Mouse (Mus musculus): ENCODE results near the gene Olfr1392. TPM values are rescaled to one million over a fixed set of nuclear protein-coding genes. Genes with fewer than 3 reads are reported as not detected.

The Olfr1392 gene
- not detected in 2 replicates for polyA plus RNA-seq (2012; rRNA removed)

DNA sequence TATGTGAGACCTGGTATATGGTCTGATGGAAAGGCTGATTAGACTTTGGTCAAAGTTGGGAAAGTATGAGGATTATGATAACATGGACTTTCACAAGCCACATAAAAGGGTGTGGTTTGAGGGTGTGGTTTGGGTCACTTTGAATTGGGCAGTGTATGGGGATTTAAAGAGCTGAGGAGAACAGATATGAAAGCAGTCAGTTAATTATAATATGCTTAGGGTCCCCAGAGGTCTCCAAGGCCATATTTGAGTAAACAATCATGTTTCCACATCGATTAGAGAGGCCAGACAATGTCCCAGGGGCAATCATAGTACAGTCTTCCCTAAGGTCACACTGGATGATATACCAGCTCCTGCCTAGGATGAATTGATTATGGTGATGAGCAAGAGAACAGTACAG, at the start of gene Olfr1392:
Gene Olfr1392 (plus strand): TSS at position 301 of the 400 bp plus-strand sequence.

GRCm38 (mm10) chr11:49243727-49244594, 41.1 kb upstream of the Olfr1392 start, which contains the start of gene Mgat1:
Mgat1 (plus strand) TSS chr11:49244191.

DNA sequence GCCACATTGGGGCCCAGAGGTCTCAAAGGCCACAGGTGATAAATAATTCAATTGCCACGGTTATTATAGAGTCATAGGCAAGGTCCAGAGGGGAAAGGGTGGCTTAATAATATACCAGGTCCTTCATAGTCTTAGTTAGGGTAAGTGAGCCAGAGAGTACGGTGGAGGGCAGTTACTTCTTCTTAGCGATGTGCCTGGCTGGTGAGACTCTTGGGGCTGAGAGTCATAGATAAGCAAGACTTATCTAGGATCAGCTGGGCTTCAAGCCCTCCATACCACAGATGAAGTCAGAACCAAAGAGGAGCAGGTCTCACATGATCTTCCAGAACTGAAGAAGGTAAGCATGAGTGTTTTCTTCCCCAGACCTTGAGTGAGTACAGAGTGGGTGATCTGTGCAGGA, 6.9 kb upstream of the Olfr1392 start, which contains the start of gene Olfr1393:
Gene Olfr1393 (plus strand): TSS at position 83 of the 400 bp plus-strand sequence.

GRCm38 (mm10) chr11:49304441-49304840, 19.4 kb downstream of the Olfr1392 start, which contains the start of gene Olfr10:
Olfr10 (plus strand) TSS chr11:49304741.

DNA sequence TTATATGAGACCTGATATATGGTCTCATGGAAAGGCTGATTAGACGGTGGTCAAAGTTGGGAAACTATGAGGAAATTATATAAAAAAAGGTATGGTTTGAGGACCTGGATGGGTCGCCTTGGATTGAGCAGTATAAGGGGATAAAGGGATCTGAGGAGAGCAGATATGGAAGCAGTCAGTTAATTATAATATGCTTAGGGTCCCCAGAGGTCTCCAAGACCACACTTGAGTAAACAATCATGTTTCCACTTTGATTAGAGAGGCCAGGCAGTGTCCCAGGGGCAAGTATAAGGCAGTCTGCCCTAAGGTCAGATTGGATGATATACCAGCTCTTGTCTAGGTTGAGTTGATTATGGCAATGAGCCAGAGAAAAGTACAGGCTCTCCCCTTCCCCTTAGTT, 37.4 kb downstream of the Olfr1392 start, which contains the start of gene Olfr1391:
Gene Olfr1391 (plus strand): TSS at position 301 of the 400 bp plus-strand sequence.

DNA sequence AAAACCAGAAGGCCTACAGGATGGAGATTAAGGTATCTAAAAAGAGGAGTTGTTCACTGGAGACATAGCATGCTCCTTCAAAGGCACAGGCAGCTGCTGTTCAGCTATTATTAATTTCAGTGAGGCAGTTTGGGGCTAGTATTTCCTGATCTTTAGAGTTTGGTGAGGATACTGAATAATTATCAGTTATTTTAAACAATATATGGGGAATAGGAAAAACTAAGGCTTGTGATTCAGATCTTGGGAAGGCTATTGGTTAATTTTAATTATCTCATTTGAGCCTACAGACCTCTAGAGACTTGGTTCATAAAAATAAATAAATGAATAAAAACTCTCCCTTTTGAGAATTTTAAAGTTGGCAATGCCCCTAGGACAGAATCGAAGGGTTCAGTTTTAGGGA, 49.8 kb downstream of the Olfr1392 start, which contains the start of gene Olfr1390:
Gene Olfr1390 (plus strand): TSS at position 301 of the 400 bp plus-strand sequence.

Other genes with a start within 250 kb of the Olfr1392 start
- gene 9930111J21Rik2, start 234.0 kb upstream of the Olfr1392 start, polyA plus RNA-seq (2012; rRNA removed): 0.02 and 0.11 TPM in 2 replicates
- 0.09 and 0.44 TPM in 2 replicates for gene Tgtp2, start 221.1 kb upstream of the Olfr1392 start, polyA plus RNA-seq (2012; rRNA removed)
- 0.30 and 0.34 TPM in 2 replicates for gene Ifi47, start 208.7 kb upstream of the Olfr1392 start, polyA plus RNA-seq (2012; rRNA removed)
- gene Olfr1396, start 170.4 kb upstream of the Olfr1392 start, polyA plus RNA-seq (2012; rRNA removed): 0.04 and 1.4 TPM in 2 replicates
- gene Olfr1395, start 143.0 kb upstream of the Olfr1392 start, polyA plus RNA-seq (2012; rRNA removed): not detected in 2 replicates
- not detected in 2 replicates for gene Olfr1394, start 130.9 kb upstream of the Olfr1392 start, polyA plus RNA-seq (2012; rRNA removed)
- 7.0 and 12.5 TPM in 2 replicates for gene Btnl9, start 98.1 kb upstream of the Olfr1392 start, polyA plus RNA-seq (2012; rRNA removed)
- 0.22 and 0.39 TPM in 2 replicates for gene Zfp62, start 82.0 kb upstream of the Olfr1392 start, polyA plus RNA-seq (2012; rRNA removed)
- 48.7 and 50.1 TPM in 2 replicates for gene Mgat1, start 41.1 kb upstream of the Olfr1392 start, polyA plus RNA-seq (2012; rRNA removed)
- not detected in 2 replicates for gene Olfr1393, start 7.0 kb upstream of the Olfr1392 start, polyA plus RNA-seq (2012; rRNA removed)
- not detected in 2 replicates for gene Olfr10, start 19.5 kb downstream of the Olfr1392 start, polyA plus RNA-seq (2012; rRNA removed)
- not detected in 2 replicates for gene Olfr1391, start 37.5 kb downstream of the Olfr1392 start, polyA plus RNA-seq (2012; rRNA removed)
- gene Olfr1390, start 49.9 kb downstream of the Olfr1392 start, polyA plus RNA-seq (2012; rRNA removed): not detected in 2 replicates
- not detected in 2 replicates for gene Olfr1389, start 137.8 kb downstream of the Olfr1392 start, polyA plus RNA-seq (2012; rRNA removed)
- gene Olfr1388, start 151.3 kb downstream of the Olfr1392 start, polyA plus RNA-seq (2012; rRNA removed): not detected in 2 replicates
- gene Olfr1387, start 170.1 kb downstream of the Olfr1392 start, polyA plus RNA-seq (2012; rRNA removed): not detected in 2 replicates
- not detected in 2 replicates for gene Olfr1386, start 179.8 kb downstream of the Olfr1392 start, polyA plus RNA-seq (2012; rRNA removed)
- not detected in 2 replicates for gene Olfr1385, start 203.8 kb downstream of the Olfr1392 start, polyA plus RNA-seq (2012; rRNA removed)
- not detected in 2 replicates for gene Olfr1384, start 221.4 kb downstream of the Olfr1392 start, polyA plus RNA-seq (2012; rRNA removed)
- gene Olfr1383, start 234.4 kb downstream of the Olfr1392 start, polyA plus RNA-seq (2012; rRNA removed): not detected in 2 replicates
- gene Olfr1382, start 243.0 kb downstream of the Olfr1392 start, polyA plus RNA-seq (2012; rRNA removed): not detected in 2 replicates